Mouse (Mus musculus) heart, embryonic 12.5 days (tissue): Measurements from ENCODE around the gene H2-Ab1. TPM values are rescaled to one million over a fixed set of nuclear protein-coding genes. Genes with fewer than 3 reads are reported as not detected.

Source experiments
- ATAC-seq: fragments of 200-750 bp; cut with Nextera tagmentation; 2 replicates; pipeline ENCODE4 v1.8.0; 2017; ENCODE audit warnings: moderate TSS enrichment, moderate library complexity; ENCODE audit not compliant: insufficient number of reproducible peaks, low FRiP score
- H3K27ac ChIP-seq: fragments of 300-500 bp; sonication (generic); 2 replicates; pipeline ENCODE4 v1.5.1; 2016; ENCODE audit warnings: mild to moderate bottlenecking, moderate library complexity; ENCODE audit not compliant: poor library complexity, severe bottlenecking
- H3K27me3 ChIP-seq: fragments of 300-500 bp; sonication (generic); replicated peaks from 2 replicates; pipeline ENCODE4 v1.6.1; 2016; ENCODE audit warnings: mild to moderate bottlenecking, moderate library complexity
- H3K36me3 ChIP-seq: fragments of 300-500 bp; sonication (generic); 2 replicates; pipeline ENCODE4 v1.6.1; 2016; ENCODE audit warnings: mild to moderate bottlenecking, moderate library complexity
- H3K4me1 ChIP-seq: fragments of 300-500 bp; sonication (generic); replicated peaks from 2 replicates; pipeline ENCODE4 v1.6.1; 2016; ENCODE audit warnings: mild to moderate bottlenecking
- H3K4me2 ChIP-seq: fragments of 300-500 bp; sonication (generic); 2 replicates; pipeline ENCODE4 v1.6.1; 2016; ENCODE audit warnings: mild to moderate bottlenecking, moderate library complexity
- H3K4me3 ChIP-seq: fragments of 300-500 bp; sonication (generic); 2 replicates; pipeline ENCODE4 v1.5.1; 2016; ENCODE audit warnings: mild to moderate bottlenecking
- H3K9ac ChIP-seq: fragments of 300-500 bp; sonication (generic); 2 replicates; pipeline ENCODE4 v1.6.1; 2016; ENCODE audit warnings: mild to moderate bottlenecking, moderate library complexity
- H3K9me3 ChIP-seq: fragments of 300-500 bp; sonication (generic); replicated peaks from 2 replicates; pipeline ENCODE4 v1.6.1; 2016; ENCODE audit warnings: mild to moderate bottlenecking, moderate library complexity
- WGBS: fragments of 180-500 bp; shearing (Covaris S2); methylation state at CpG from one replicate; pipeline ENCODE4 v1.1.7; 2016; 5-methylcytosine and 5-hydroxymethylcytosine counted together
- polyA plus RNA-seq: library from polyadenylated mRNA; unstranded; fragments of >200 nt; fragmentation: Nextera tagmentation; extraction: Ambion mirVana; gene quantifications from 2 replicates; pipeline ENCODE4 v1.2.1, GENCODE M21; 2016

The H2-Ab1 gene
- polyA plus RNA-seq, 1 experiment from 2014 or later: 15.2 TPM

DNA sequence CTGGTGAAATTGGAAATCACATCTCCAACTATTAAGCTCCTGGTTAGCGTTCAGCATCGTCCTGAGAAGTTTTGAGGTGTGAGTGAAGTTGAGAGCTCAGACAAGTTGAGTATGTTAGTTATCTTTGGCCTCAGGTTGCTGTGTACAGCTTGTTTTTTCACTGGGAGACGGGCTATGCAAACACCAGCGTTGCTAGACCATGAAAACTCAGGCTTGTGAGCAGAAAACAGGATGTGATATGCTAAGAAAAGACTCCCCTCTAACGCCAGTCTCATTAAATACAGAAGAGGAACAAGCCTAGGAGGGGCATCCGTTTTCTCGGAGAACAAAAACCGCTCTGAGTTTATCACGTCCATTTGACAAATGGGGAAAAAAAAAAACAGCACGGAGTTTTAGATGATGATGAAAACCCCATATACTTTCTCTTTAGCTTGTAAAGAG lies 17.9 kb upstream of the H2-Ab1 start:
- Histone ChIP-seq H3K36me3 (no peaks in the 10 kb centered on the region), H3K9ac (no peak overlapping the region), H3K27ac (no peak overlapping the region), H3K4me1 (no peaks in the 10 kb centered on the region), H3K9me3 (peaks cover 8% of the 10 kb centered on the region; the same call in 1 of the 2 replicates), H3K27me3 (no peaks in the 10 kb centered on the region), H3K4me3 (no peak overlapping the region), H3K4me2 (no peak overlapping the region)
- 52% methylated on average over 10 of the region's 10 CpGs for WGBS
- ATAC-seq: no peak

DNA sequence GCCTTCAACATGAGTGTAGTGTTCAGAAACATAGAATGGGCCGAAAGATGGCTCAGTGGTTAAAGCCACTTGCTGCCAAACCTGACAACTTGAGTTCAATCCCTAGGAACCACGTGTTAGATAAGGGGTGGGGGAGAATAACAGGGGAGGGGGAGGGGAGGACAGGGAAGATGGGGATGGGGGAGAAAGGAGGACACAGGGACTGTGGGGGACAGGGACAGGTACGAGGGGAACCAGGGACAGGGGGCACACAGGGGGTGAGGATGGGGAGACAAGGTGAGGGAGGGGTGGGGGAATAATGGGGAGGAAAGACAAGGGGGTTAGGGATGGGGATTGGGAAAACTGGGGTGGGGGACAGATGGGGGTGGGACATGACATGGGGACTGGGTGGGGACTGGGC lies 17.1 kb upstream of the H2-Ab1 start:
- Histone ChIP-seq H3K27ac (no peak overlapping the region), H3K4me3 (no peak overlapping the region), H3K27me3 (no peaks in the 10 kb centered on the region), H3K9ac (no peak overlapping the region), H3K4me2 (no peak overlapping the region), H3K36me3 (no peaks in the 10 kb centered on the region), H3K4me1 (no peaks in the 10 kb centered on the region), H3K9me3 (peaks cover 8% of the 10 kb centered on the region; the same call in 1 of the 2 replicates)
- no peak for ATAC-seq
- 60% methylated on average over 3 of the region's 3 CpGs for WGBS

DNA sequence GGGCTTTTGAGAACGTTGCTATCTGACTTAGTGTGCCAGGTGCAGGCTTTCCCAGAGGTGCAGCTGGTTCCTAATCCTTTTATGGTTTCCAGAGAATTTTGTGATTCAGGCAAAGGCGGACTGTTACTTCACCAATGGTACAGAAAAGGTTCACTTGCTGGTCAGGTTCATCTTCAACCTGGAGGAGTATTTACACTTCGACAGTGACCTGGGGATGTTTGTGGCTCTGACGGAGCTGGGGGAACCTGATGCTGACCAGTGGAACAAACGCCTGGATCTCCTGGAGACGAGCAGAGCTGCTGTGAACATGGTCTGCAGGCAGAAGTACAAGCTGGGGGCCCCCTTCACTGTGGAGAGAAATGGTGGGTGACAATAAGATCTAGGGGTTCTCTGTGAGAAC lies 16.6 kb upstream of the H2-Ab1 start:
- Histone ChIP-seq H3K4me1 (no peaks in the 10 kb centered on the region), H3K9me3 (peaks cover 8% of the 10 kb centered on the region; the same call in 1 of the 2 replicates), H3K9ac (no peak overlapping the region), H3K36me3 (no peaks in the 10 kb centered on the region), H3K4me2 (no peak overlapping the region), H3K4me3 (no peak overlapping the region), H3K27ac (no peak overlapping the region), H3K27me3 (no peaks in the 10 kb centered on the region)
- 74% methylated on average over 6 of the region's 6 CpGs for WGBS
- ATAC-seq: no peak

DNA sequence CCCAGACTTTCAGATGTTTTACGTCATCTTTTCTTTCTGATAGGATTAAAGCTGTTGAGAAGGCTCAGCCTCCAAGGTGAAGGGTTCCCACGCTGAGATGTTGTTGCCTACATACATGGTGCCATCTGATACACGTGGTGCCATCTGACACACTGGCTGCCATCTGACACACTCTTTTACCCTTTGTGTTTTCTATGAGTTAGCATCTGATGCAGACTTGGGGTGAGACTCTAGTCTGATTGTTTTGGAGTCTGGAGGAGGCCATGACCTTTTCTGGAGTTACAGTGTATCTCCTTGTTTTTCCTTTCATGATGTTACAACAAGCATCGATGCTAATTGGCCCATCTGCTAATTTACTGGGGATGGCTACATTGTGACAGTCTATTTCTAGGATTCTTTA lies 12.8 kb upstream of the H2-Ab1 start:
- H3K27me3 ChIP-seq: 0 out of 2 replicates have a peak, but pooled peaks cover 8% of the 10 kb centered on the region
- WGBS: 64% methylated on average over 4 of the region's 4 CpGs
- no peak overlapping the region for H3K4me2 ChIP-seq
- no peaks in the 10 kb centered on the region for H3K36me3 ChIP-seq
- H3K9me3 ChIP-seq: peaks cover 8% of the 10 kb centered on the region; the same call in 1 of the 2 replicates
- ATAC-seq: no peak
- no peak overlapping the region for H3K27ac ChIP-seq
- no peak overlapping the region for H3K4me3 ChIP-seq
- H3K4me1 ChIP-seq: no peaks in the 10 kb centered on the region
- H3K9ac ChIP-seq: no peak overlapping the region

DNA sequence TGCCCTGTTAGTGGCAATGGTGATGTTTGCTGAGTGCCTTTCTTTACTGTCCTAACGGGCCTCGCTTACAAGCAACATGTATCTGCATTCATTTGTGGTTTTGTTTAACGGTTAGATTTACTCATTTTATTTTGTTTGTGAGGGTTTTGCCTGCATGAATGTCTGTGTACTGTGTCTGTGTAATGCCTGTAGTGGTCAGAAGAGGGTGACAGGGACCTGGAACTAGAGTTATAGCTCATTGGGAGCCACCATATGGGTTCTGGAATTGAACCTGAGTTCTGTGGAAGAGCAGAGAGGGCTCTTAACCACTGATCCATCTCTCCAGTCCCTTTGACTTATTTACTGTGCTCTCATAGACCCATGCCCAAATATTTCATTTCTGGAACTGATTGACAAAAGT lies 10.4 kb upstream of the H2-Ab1 start:
- ATAC-seq: no peak
- 71% methylated on average over 3 of the region's 3 CpGs for WGBS
- H3K27ac ChIP-seq: no peak overlapping the region
- H3K9me3 ChIP-seq: peaks cover 2% of the 10 kb centered on the region; the same call in 1 of the 2 replicates
- no peak overlapping the region for H3K9ac ChIP-seq
- H3K4me1 ChIP-seq: no peaks in the 10 kb centered on the region
- no peak overlapping the region for H3K4me2 ChIP-seq
- no peaks in the 10 kb centered on the region for H3K36me3 ChIP-seq
- H3K27me3 ChIP-seq: peaks cover 16% of the 10 kb centered on the region
- H3K4me3 ChIP-seq: no peak overlapping the region

DNA sequence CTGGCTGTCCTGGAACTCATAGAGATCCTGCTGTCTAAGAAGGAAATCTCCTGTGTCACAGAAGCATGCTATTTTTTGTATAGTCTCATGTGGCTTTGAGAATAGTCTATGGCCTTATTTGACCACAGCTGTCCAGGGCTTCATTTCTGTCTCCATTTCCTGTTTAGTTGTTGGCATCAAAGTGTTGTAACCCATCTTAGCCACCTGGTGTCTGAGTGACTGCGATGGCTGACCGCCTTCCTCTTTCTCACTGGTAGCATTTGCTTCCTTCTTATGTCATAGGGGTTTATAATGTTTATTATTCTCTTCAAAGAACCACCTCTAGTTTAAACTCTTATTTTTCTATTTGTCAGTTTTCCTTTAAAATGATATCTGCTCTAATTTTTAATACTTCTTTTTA lies 8.7 kb upstream of the H2-Ab1 start:
- no peak for ATAC-seq
- Histone ChIP-seq H3K4me2 (no peak overlapping the region), H3K4me3 (no peak overlapping the region), H3K27ac (no peak overlapping the region), H3K4me1 (no peaks in the 10 kb centered on the region), H3K9me3 (no peaks in the 10 kb centered on the region), H3K9ac (no peak overlapping the region), H3K36me3 (no peaks in the 10 kb centered on the region), H3K27me3 (peaks cover 16% of the 10 kb centered on the region)
- WGBS: 53% methylated on average over 2 of the region's 2 CpGs

DNA sequence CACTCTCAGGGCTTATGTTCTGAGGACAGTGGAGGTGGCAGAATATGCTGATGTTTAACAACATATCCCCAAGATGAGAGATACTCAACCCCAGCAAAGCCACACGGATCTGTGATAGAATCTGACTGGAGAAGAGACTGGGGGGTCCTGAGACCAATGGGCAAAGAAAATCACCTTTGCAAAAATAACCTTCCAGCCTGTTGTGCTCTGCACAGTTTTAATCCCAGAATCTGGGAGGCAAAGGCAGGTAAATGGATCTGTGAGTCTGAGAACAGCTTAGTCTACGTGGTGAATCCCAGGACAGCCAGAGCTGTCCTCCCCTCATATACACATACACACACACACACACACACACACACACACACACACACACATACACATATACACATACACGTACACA lies 8.1 kb upstream of the H2-Ab1 start:
- Histone ChIP-seq H3K4me2 (no peak overlapping the region), H3K9ac (no peak overlapping the region), H3K27me3 (peaks cover 16% of the 10 kb centered on the region), H3K9me3 (no peaks in the 10 kb centered on the region), H3K4me3 (no peak overlapping the region), H3K4me1 (no peaks in the 10 kb centered on the region), H3K27ac (no peak overlapping the region), H3K36me3 (no peaks in the 10 kb centered on the region)
- WGBS: 37% methylated on average over 3 of the region's 3 CpGs
- ATAC-seq: no peak

DNA sequence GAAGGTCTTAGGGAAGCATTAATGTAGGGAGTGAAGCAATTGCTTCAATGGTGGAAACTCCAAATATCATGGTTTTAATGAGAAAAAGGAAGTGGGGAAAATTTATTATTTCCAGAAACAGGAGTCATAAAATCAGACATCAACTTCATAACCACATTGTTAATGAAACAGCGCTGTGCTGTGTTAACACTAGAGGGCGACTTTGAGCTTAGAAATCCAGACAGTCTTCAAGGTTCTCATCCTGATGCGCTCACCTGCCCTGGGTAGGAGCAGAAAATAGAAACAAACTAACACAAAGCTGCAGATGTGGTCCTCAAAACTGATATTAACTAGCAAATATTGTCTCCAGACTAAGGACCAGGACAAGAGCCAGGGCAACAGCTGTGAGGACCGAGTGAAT lies 7.6 kb upstream of the H2-Ab1 start:
- no peaks in the 10 kb centered on the region for H3K4me1 ChIP-seq
- no peak overlapping the region for H3K27ac ChIP-seq
- H3K9me3 ChIP-seq: no peaks in the 10 kb centered on the region
- WGBS: 23% methylated on average over 4 of the region's 4 CpGs
- peaks cover 16% of the 10 kb centered on the region for H3K27me3 ChIP-seq
- no peak for ATAC-seq
- no peak overlapping the region for H3K4me2 ChIP-seq
- H3K9ac ChIP-seq: no peak overlapping the region
- H3K4me3 ChIP-seq: no peak overlapping the region
- H3K36me3 ChIP-seq: no peaks in the 10 kb centered on the region

DNA sequence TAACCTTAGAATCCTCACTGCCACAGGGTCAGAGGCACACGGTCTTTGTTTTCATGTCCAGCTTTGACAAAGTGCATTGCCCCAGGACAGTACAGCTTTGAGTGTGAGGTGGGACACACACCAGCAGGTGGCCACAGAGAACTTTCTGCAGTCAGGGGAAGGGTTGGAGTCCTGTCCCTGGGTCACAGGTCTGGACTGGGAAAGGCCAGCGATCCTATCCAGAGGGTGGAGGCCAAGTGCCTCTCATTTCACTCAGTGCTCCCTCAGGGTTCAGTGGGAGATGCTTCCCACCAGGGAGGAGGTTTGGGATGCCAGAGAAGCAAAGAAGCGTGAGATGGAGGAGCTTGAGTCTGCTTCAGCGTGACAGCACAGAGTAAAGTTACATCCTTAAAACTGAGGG lies 5.8 kb upstream of the H2-Ab1 start:
- no peaks in the 10 kb centered on the region for H3K36me3 ChIP-seq
- no peak overlapping the region for H3K27ac ChIP-seq
- no peak for ATAC-seq
- H3K9me3 ChIP-seq: no peaks in the 10 kb centered on the region
- no peak overlapping the region for H3K4me3 ChIP-seq
- H3K4me2 ChIP-seq: no peak overlapping the region
- H3K4me1 ChIP-seq: no peaks in the 10 kb centered on the region
- peaks cover 19% of the 10 kb centered on the region for H3K27me3 ChIP-seq
- no peak overlapping the region for H3K9ac ChIP-seq
- 66% methylated on average over 4 of the region's 4 CpGs for WGBS

DNA sequence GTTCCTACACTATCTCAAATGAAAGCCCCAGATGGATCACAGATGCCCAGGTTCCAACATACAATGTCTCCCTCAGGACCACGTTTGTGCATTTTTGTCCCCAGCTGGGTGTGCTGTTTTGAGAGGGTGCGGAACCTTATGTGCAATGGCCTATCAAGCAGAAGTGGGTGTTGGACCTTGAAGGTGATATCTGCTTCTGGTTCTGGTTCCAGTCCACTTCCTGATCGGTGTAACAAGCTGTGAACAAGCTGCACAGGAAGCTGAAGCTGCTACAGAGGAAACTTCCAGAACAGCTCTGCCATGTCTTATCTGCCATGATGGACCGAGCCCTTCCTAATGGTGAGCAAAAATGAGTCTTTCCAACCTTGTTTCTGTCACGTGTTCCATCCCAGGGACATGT lies 988 bp upstream of the H2-Ab1 start:
- no peak for ATAC-seq

DNA sequence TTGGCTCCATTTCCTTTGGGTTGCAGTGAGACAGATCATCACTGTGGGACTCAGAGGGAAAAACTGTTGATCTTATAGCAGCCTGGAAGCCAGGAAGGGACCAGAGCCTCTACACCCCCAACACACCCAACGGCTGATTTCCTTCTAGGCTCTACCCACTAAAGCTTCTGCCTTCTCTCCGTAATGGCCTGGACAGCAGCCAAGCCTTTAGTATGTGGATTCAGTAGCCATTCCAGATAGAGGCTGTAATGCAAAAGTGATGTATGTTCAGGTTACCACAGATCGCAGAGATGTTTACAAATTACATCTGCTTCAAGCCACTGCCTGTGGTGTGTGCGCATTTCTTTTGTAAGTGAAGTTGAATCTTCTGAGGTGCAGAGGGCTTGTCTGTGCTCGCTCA lies 3.1 kb downstream of the H2-Ab1 start:
- H3K9me3 ChIP-seq: no peaks in the 10 kb centered on the region
- ATAC-seq: no peak
- peaks cover 43% of the 10 kb centered on the region for H3K27me3 ChIP-seq
- no peak overlapping the region for H3K9ac ChIP-seq
- H3K4me2 ChIP-seq: no peak overlapping the region
- H3K4me3 ChIP-seq: no peak overlapping the region
- peaks cover 14% of the 10 kb centered on the region for H3K4me1 ChIP-seq
- 71% methylated on average over 5 of the region's 5 CpGs for WGBS
- H3K36me3 ChIP-seq: no peaks in the 10 kb centered on the region
- H3K27ac ChIP-seq: no peak overlapping the region

More for the DNA sequence above, 988 bp upstream of the H2-Ab1 start:
- 65% methylated on average over 5 of the region's 5 CpGs for WGBS
- H3K9me3 ChIP-seq: no peaks in the 10 kb centered on the region
- peaks cover 24% of the 10 kb centered on the region for H3K27me3 ChIP-seq
- H3K4me2 ChIP-seq: no peak overlapping the region
- H3K4me3 ChIP-seq: no peak overlapping the region
- H3K27ac ChIP-seq: no peak overlapping the region
- H3K9ac ChIP-seq: no peak overlapping the region
- no peaks in the 10 kb centered on the region for H3K4me1 ChIP-seq
- H3K36me3 ChIP-seq: no peaks in the 10 kb centered on the region

DNA sequence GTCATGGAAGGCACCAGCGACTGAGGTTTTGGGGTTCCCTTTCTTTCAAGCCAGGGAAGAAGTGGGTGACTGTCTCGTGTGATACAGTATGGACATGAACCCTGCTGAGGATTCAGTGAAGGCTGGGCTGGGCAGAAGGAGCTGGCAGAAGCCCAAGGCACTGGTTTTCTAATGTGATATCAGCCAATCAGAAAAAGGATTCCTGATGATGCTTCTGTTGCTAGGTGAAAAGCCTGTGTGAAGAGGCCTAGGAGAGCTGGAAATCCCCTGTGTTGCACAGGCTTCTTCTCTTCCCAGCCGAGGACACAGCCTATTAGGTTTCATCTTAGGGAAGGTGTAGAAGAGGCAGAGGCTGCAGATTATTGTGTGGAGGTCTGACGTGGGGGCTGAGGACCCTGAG lies 4.0 kb downstream of the H2-Ab1 start:
- H3K9me3 ChIP-seq: no peaks in the 10 kb centered on the region
- peaks cover 14% of the 10 kb centered on the region for H3K4me1 ChIP-seq
- no peaks in the 10 kb centered on the region for H3K36me3 ChIP-seq
- WGBS: 25% methylated on average over 4 of the region's 4 CpGs
- no peak overlapping the region for H3K4me2 ChIP-seq
- peak; percentile 26; the same call in 1 of the 2 replicates for ATAC-seq
- H3K4me3 ChIP-seq: no peak overlapping the region
- no peak overlapping the region for H3K27ac ChIP-seq
- H3K9ac ChIP-seq: no peak overlapping the region
- peaks cover 42% of the 10 kb centered on the region for H3K27me3 ChIP-seq
